Mouse (Mus musculus): ENCODE results near the gene Slc35f1. TPM values are rescaled to one million over a fixed set of nuclear protein-coding genes. Genes with fewer than 3 reads are reported as not detected.
A peak's percentile ranks its signal among the peaks of the same experiment; 100 is the strongest.

The Slc35f1 gene
- polyA plus RNA-seq (2016; fragmentation: Nextera tagmentation; extraction: Ambion mirVana), result 22.1 and 23.2 TPM in 2 replicates

DNA sequence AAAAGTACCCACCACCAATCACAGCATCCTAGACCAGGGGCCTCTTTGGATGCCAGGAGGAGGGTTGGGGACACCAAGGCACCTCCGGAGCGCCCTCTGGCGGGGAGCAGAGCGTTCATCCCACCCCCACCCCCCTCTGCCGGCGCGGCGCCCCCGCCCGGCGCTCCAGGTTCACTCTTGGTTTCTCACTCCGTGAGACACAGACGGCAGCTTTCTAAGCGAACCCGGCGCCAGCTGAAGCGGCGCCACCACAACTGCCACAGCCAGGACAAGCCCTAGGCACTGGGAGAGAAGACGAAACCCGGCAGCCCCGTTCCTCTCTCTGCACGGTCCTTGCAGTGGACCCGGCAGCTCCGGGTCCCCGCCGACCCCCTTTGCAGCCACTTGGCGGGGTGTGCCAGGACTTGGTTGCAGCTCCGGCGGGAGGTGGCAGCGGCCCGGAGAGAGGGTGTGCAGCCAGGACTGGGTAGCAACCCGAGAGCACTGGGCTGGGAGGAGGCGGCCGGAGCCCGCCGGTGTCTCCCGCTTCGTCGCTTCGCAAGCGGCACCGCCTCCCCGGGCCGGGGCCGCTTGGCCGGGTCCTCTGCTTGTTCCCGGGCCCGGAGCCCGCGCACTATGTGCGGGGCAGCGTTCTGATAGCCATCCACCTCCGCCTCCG lies at the start of gene Slc35f1:
TSS of gene Slc35f1 (plus strand) at position 200 of the 658 bp plus-strand sequence.
- H3K27me3 ChIP-seq, result no peaks in the 10 kb centered on the region
- peak within 1 kb of the TSS; percentile 89 for H3K27ac ChIP-seq
- under 1% methylated on average over 54 of the region's 54 CpGs for WGBS

DNA sequence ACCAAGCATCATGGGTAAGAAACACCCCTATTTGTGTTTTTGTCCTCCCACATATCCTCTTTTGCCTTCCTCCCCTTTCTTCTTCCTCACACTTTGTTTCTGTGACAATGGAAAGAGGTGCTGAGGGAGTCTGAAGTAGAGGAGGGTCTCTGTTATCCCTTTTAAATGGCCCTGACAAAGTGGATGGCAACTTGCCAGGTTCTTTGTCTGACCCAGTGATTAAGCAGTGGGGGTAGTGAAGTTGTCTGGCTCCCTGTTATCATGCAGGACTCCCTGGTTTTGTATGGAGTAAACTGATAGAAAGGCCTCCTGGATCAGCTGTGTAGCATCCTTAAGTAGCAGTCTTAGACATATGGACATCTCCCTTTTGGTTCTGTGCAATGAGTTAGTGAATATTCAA lies 19.1 kb upstream of the Slc35f1 start:
- Histone ChIP-seq H3K36me3 (no peaks in the 10 kb centered on the region), H3K27me3 (no peaks in the 10 kb centered on the region), H3K4me1 (0 out of 2 replicates have a peak, but pooled peaks cover 4% of the 10 kb centered on the region), H3K9me3 (replicated peaks) (no peaks in the 10 kb centered on the region), H3K4me3 (no peak overlapping the region), H3K9ac (no peak overlapping the region), H3K4me2 (replicated peaks) (no peak overlapping the region), H3K27ac (no peak overlapping the region)
- peak; percentile 67 for ATAC-seq (ENCODE audit: low FRiP score)

More for the DNA sequence above, at the start of gene Slc35f1:
- H3K4me2 ChIP-seq (replicated peaks), result peak within 1 kb of the TSS; percentile 80
- ATAC-seq (ENCODE audit: low FRiP score), result peak; percentile 93
- H3K36me3 ChIP-seq, result no peaks in the 10 kb centered on the region
- H3K9ac ChIP-seq, result peak within 1 kb of the TSS; percentile 88
- H3K4me1 ChIP-seq, result peaks cover 6% of the 10 kb centered on the region; the same call in 1 of the 2 replicates
- peak within 1 kb of the TSS; percentile 84 for H3K4me3 ChIP-seq
- H3K9me3 ChIP-seq (replicated peaks), result no peaks in the 10 kb centered on the region

DNA sequence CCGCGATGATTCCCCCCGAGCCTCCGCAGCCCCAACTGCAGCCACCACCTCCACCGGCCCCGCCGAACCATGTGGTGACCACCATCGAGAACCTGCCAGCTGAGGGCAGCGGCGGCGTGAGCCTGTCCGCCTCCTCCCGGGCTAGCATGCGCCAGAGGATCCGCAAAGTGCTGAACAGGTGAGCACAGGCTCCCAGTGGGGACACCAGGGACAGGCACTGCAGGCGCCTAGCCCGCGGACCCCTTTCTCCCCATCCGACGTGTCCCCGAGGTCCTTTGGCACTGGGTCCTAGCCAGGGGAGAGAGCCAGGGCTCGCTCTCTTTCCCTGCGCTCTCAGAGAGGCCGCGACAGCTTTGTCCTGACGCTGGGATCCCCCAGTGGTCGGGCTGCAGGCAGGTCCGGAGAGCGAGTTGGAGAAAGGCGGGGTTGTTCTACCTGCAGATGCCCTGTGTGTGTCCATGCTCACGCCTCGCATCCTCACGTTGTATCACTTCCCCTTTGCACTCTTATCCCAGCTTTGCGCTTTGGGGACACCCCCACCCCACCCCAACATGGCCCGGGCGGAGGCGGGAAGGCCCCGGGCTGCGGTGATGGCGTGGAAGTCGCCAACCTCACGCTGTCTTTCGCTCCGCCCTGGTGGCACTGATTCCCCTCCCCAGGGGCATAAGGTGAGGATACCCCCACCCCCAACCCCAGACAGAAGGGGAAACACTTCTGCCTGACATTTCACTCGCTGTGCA lies 829 bp downstream of the Slc35f1 start:
- Histone ChIP-seq H3K27ac (peak overlapping the region; percentile 89), H3K4me2 (replicated peaks) (peak overlapping the region; percentile 80), H3K4me3 (peak overlapping the region; percentile 84), H3K36me3 (no peaks in the 10 kb centered on the region), H3K9ac (peak overlapping the region; percentile 88), H3K4me1 (peaks cover 6% of the 10 kb centered on the region; the same call in 1 of the 2 replicates), H3K27me3 (no peaks in the 10 kb centered on the region), H3K9me3 (replicated peaks) (no peaks in the 10 kb centered on the region)
- under 1% methylated on average over 45 of the region's 45 CpGs for WGBS
- ATAC-seq (ENCODE audit: low FRiP score), result peak; percentile 86

DNA sequence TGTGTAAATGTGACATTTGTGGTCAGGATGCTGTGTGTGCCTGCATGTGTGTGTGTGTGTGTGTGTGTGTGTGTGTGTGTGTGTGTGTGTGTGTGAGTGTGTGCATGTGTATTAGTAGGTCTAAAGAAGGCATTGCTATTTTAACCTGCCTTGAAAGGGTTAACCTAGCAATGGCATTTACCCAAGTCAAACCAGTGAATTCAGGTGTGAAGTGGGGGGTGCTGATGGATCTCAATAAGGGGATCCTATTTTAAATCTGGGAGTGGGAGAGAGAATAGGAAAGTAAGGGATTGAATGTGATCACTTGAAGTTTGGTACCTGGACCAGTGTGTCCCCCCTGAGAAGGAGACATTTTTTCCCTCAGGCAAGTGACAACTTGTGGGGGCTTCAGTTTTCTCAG lies 13.4 kb downstream of the Slc35f1 start:
- Histone ChIP-seq H3K9ac (no peak overlapping the region), H3K36me3 (no peaks in the 10 kb centered on the region), H3K27ac (peak overlapping the region; percentile 92; the same call in 1 of the 2 replicates), H3K4me1 (peaks cover 21% of the 10 kb centered on the region), H3K4me2 (replicated peaks) (peak overlapping the region; percentile 72), H3K27me3 (no peaks in the 10 kb centered on the region), H3K9me3 (replicated peaks) (no peaks in the 10 kb centered on the region), H3K4me3 (no peak overlapping the region)
- ATAC-seq (ENCODE audit: low FRiP score), result no peak

DNA sequence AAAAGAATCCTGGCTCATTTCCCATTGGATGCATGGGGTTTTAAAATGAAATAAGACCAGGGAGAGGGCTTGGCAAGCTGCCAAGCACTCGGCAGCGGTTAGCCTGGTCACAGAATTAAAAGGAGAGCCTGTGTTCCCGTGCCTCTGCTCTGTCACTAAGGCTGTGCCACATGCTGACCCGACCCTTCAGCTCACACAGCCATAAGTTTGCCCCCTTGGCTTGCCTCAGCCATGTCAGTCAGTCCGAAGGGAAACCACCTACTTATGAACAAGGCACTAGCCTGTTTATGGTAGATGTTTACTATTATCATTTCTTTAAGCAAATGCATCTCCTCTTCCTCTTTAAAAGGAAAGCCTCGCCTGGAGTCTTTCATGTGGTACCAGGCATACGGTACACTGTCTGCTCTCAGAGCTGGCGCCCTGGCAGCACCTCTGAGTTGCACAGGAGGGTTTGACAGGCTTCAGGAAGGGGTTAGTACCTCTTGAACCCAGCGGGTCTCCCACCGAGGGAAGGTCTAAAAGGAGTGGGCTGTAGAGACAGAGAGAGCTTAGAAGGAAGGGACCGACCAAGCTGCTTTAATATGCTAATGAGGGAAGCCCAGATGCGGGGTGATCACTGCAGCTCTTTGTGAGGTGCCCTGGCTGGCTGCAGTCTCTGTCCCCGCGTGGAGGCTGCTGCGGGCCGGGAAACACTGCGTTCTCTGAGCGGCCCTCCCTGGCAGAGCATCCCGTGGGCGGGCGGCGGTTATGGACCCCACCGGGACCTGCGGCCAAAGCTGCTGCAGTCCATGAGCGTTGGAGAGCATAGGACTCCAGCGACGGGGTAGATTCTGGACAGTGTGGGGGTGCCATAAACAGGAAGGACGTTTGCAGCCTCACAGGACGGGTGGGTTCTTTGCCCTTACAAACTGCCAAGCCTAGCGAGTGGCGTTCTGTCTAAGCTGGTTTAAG lies 14.0 kb downstream of the Slc35f1 start:
- Histone ChIP-seq H3K27ac (peak overlapping the region; percentile 92), H3K27me3 (no peaks in the 10 kb centered on the region), H3K4me3 (peak overlapping the region; percentile 41), H3K4me2 (replicated peaks) (peak overlapping the region; percentile 72), H3K4me1 (peaks cover 21% of the 10 kb centered on the region), H3K9ac (peak overlapping the region; percentile 72), H3K36me3 (no peaks in the 10 kb centered on the region), H3K9me3 (replicated peaks) (no peaks in the 10 kb centered on the region)
- peak; percentile 92 for ATAC-seq (ENCODE audit: low FRiP score)
- WGBS, result 2% methylated on average over 31 of the region's 31 CpGs

DNA sequence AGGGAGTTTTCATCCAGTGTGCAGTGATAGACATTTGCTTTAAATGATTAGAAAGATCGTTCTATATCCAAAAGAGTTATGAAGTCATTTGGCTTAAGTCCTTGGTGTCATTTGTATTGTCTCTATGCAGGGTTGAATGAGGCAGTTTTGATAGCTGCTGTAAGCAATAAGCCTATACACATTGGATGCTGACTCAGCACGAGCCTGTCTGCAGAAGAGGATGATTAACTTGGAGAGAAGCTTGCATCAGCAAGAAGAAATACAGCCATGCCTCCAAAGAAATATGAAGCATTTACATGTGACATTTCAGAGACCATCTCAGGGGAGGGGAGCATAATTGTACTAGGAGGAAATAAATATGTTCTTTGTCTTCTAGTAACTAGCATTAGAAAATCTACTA lies 19.1 kb downstream of the Slc35f1 start:
- 82% methylated on average over 2 of the region's 2 CpGs for WGBS
- Histone ChIP-seq H3K27me3 (no peaks in the 10 kb centered on the region), H3K27ac (no peak overlapping the region), H3K4me1 (peaks cover 8% of the 10 kb centered on the region), H3K36me3 (no peaks in the 10 kb centered on the region), H3K4me2 (replicated peaks) (no peak overlapping the region), H3K9me3 (replicated peaks) (no peaks in the 10 kb centered on the region), H3K4me3 (no peak overlapping the region), H3K9ac (no peak overlapping the region)
- ATAC-seq (ENCODE audit: low FRiP score), result no peak

DNA sequence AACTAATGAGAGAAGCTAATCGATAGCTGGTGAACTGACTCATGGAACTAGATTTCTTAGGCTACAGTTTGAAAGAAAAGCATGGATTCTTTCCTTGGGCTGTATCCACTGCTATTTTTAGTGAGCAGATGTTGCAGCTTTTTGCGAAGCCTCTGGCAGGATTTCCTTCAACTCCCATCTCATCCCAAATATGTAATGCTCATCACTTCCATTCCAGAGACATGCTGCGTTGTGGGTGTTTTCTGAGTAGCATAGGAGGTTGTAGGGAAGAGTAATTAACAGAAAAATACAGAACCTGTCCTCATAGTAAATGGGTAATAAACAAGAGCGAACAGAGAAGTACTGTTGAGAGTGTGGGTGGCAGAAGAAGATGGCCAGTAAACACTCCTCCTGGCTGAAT lies 21.8 kb downstream of the Slc35f1 start:
- Histone ChIP-seq H3K36me3 (no peaks in the 10 kb centered on the region), H3K9me3 (replicated peaks) (no peaks in the 10 kb centered on the region), H3K27me3 (no peaks in the 10 kb centered on the region), H3K4me2 (replicated peaks) (no peak overlapping the region), H3K4me1 (no peaks in the 10 kb centered on the region), H3K4me3 (no peak overlapping the region), H3K9ac (no peak overlapping the region), H3K27ac (no peak overlapping the region)
- 93% methylated on average over 4 of the region's 4 CpGs for WGBS
- ATAC-seq (ENCODE audit: low FRiP score), result no peak

DNA sequence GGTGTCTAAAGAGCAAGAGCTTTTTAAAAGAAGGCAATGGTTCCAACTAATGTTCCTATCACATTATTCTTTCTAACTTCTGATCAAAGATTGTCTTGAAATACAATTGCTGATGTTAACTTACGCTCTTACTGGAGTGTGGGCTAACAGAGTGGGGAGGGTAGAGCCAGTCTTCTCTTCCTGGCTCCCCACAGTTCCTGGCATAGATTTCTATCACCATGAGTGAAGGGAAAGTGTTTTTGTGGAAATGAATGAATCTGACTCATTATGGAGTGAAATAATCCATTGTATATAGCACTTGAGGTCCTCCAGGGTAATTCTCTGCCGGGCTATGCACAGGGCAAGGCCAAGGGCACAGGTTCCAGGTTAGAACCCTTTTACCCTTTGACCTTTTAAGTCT lies 24.2 kb downstream of the Slc35f1 start:
- H3K4me3 ChIP-seq, result no peak overlapping the region
- H3K9ac ChIP-seq, result no peak overlapping the region
- no peaks in the 10 kb centered on the region for H3K36me3 ChIP-seq
- no peak overlapping the region for H3K4me2 ChIP-seq (replicated peaks)
- H3K27ac ChIP-seq, result no peak overlapping the region
- no peak for ATAC-seq (ENCODE audit: low FRiP score)
- no peaks in the 10 kb centered on the region for H3K4me1 ChIP-seq
- 83% methylated on average over 2 of the region's 2 CpGs for WGBS
- H3K9me3 ChIP-seq (replicated peaks), result no peaks in the 10 kb centered on the region
- H3K27me3 ChIP-seq, result no peaks in the 10 kb centered on the region

DNA sequence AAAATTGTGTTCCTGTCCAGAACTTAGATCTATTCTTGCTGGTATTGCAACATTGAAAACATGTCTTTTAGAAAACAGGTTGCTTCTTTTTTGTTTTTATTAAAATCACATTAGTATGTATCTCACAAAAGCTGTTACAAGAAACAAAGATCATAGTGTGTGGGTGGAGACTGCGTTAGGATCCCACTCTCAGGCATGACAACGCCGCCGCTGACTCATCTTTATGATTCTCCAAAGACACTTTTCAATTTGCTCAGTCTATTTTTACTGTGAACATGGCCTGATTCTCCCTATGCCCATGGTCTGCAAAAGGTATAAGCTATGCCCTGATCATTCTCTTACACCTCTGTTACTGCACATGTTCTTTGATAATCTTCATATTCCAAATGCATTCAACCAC lies 24.8 kb downstream of the Slc35f1 start:
- Histone ChIP-seq H3K9ac (no peak overlapping the region), H3K36me3 (no peaks in the 10 kb centered on the region), H3K4me3 (no peak overlapping the region), H3K9me3 (replicated peaks) (no peaks in the 10 kb centered on the region), H3K27me3 (no peaks in the 10 kb centered on the region), H3K4me2 (replicated peaks) (no peak overlapping the region), H3K27ac (no peak overlapping the region), H3K4me1 (no peaks in the 10 kb centered on the region)
- 94% methylated on average over 4 of the region's 4 CpGs for WGBS
- no peak for ATAC-seq (ENCODE audit: low FRiP score)

DNA sequence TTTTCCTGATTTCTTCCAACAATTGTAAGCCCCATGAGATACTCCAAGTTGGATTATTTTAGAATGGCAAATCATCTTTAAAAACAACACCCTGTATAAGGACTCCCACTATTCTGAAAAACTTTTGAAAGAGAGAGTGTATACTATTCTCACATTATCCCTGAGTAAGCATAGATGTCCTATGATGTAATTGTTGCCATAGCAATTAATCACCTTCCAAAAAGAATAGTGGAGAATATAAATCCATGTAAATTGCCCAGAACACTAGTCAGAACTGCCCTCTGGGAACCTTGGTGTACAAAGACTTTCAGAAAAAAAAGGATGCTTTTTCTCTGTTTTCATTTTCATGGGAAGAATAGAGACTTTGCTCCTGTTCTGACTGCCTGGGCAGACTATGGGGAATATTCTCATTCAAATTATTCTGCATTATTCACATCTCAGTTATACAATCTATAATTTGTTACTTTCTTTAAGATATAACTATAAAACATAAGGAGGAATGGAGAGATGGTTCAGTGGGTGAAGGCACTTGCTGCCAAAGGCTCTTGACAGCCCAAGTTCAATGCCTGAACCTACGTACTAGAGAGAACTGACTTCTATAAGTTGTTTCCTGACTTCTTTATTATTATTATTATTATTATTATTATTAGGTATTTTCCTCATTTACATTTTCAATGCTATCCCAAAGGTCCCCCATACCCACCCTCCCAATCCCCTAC lies 28.0 kb downstream of the Slc35f1 start:
- Histone ChIP-seq H3K27me3 (no peaks in the 10 kb centered on the region), H3K9me3 (replicated peaks) (no peaks in the 10 kb centered on the region), H3K9ac (no peak overlapping the region), H3K4me3 (no peak overlapping the region), H3K4me2 (replicated peaks) (no peak overlapping the region), H3K36me3 (no peaks in the 10 kb centered on the region), H3K4me1 (no peaks in the 10 kb centered on the region), H3K27ac (no peak overlapping the region)
- WGBS, result 83% methylated on average over 1 of the region's 1 CpGs
- no peak for ATAC-seq (ENCODE audit: low FRiP score)

DNA sequence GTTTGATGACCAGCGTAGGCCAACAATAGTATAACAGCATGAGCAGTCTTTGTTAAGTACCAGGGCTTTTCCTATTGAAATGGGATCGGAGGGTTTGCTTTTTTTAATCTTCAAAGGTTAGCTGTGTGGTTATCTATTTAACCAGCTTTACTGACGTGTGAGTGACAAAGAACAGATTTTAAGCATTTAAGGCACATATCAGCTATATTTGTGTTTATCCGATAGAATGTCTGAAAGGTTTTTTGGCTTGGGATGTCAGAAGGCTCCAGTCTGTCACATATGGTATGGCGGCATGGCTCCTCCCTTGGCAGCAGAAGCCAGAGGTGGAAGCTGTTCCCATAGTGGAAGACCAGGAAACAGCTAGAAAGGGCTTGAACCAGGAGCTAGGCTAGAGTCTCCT lies 36.3 kb downstream of the Slc35f1 start:
- no peak overlapping the region for H3K9ac ChIP-seq
- H3K27ac ChIP-seq, result no peak overlapping the region
- H3K9me3 ChIP-seq (replicated peaks), result no peaks in the 10 kb centered on the region
- H3K4me2 ChIP-seq (replicated peaks), result no peak overlapping the region
- H3K4me3 ChIP-seq, result no peak overlapping the region
- no peak for ATAC-seq (ENCODE audit: low FRiP score)
- H3K27me3 ChIP-seq, result no peaks in the 10 kb centered on the region
- H3K4me1 ChIP-seq, result no peaks in the 10 kb centered on the region
- WGBS, result 92% methylated on average over 5 of the region's 5 CpGs
- H3K36me3 ChIP-seq, result no peaks in the 10 kb centered on the region

All from hindbrain, embryonic 12.5 days (tissue).